Mouse (Mus musculus) hindbrain, embryonic 10.5 days (tissue): ENCODE measurements around the gene Poldip3. TPM values are rescaled to one million over a fixed set of nuclear protein-coding genes. Genes with fewer than 3 reads are reported as not detected.

ENCODE experiments used
- DNase-seq: peaks from one replicate; pipeline ENCODE4 v3.0.0-alpha.2; 2017; ENCODE audit warnings: low spot score
- H3K27ac ChIP-seq: fragments of 300-500 bp; sonication (generic); 2 replicates; pipeline ENCODE4 v1.5.1; 2016; ENCODE audit warnings: mild to moderate bottlenecking, moderate library complexity
- H3K27me3 ChIP-seq: fragments of 300-500 bp; sonication (generic); 2 replicates; pipeline ENCODE4 v1.6.1; 2016; ENCODE audit warnings: mild to moderate bottlenecking; ENCODE audit not compliant: poor library complexity, insufficient read depth, severe bottlenecking
- H3K36me3 ChIP-seq: fragments of 300-500 bp; sonication (generic); 2 replicates; pipeline ENCODE4 v1.6.1; 2016; ENCODE audit warnings: mild to moderate bottlenecking, moderate library complexity
- H3K4me1 ChIP-seq: fragments of 300-500 bp; sonication (generic); replicated peaks from 2 replicates; pipeline ENCODE4 v1.6.1; 2016; ENCODE audit warnings: mild to moderate bottlenecking
- H3K4me3 ChIP-seq: fragments of 300-500 bp; sonication (generic); 2 replicates; pipeline ENCODE4 v1.5.1; 2016; ENCODE audit warnings: mild to moderate bottlenecking, moderate library complexity
- H3K9me3 ChIP-seq: fragments of 300-500 bp; sonication (generic); 2 replicates; pipeline ENCODE4 v1.6.1; 2016; ENCODE audit warnings: mild to moderate bottlenecking, moderate library complexity
- WGBS: fragments of 180-500 bp; shearing (Covaris S2); methylation state at CpG from one replicate; pipeline ENCODE4 v1.1.7; 2016; 5-methylcytosine and 5-hydroxymethylcytosine counted together
- polyA plus RNA-seq: library from polyadenylated mRNA; unstranded; fragments of >200 nt; fragmentation: Nextera tagmentation; extraction: Ambion mirVana; gene quantifications from 2 replicates; pipeline ENCODE4 v1.2.1, GENCODE M21; 2016

Gene Poldip3
- polyA plus RNA-seq = 180 and 190 TPM in 2 replicates

- Histone ChIP-seq H3K36me3 (peaks cover 51% of the 10 kb centered on the region), H3K9me3 (no peaks in the 10 kb centered on the region)
Measured at GRCm38 (mm10) chr15:83149196-83150072, at the start of gene Poldip3. Poldip3 (minus strand) TSS chr15:83149384.

GRCm38 (mm10) chr15:83193413-83193812 lies 44.2 kb upstream of the Poldip3 start:
- no peak for DNase-seq
- Histone ChIP-seq H3K27ac (no peak overlapping the region), H3K4me1 (no peaks in the 10 kb centered on the region), H3K27me3 (no peaks in the 10 kb centered on the region), H3K36me3 (no peaks in the 10 kb centered on the region), H3K9me3 (no peaks in the 10 kb centered on the region), H3K4me3 (no peak overlapping the region)
- WGBS = 93% methylated on average over 4 of the region's 4 CpGs

More at GRCm38 (mm10) chr15:83149196-83150072, at the start of gene Poldip3:
- Histone ChIP-seq H3K4me1 (peaks cover 17% of the 10 kb centered on the region), H3K4me3 (peak within 1 kb of the TSS; percentile 96), H3K27ac (peak within 1 kb of the TSS; percentile 99), H3K27me3 (no peaks in the 10 kb centered on the region)
- DNase-seq = peak; percentile 96
- WGBS = under 1% methylated on average over 56 of the region's 56 CpGs

- Histone ChIP-seq H3K4me3 (no peak overlapping the region), H3K36me3 (no peaks in the 10 kb centered on the region), H3K4me1 (peaks cover 9% of the 10 kb centered on the region), H3K9me3 (no peaks in the 10 kb centered on the region), H3K27me3 (no peaks in the 10 kb centered on the region), H3K27ac (no peak overlapping the region)
- no peak for DNase-seq
- 77% methylated on average over 5 of the region's 5 CpGs for WGBS
Measured at GRCm38 (mm10) chr15:83182351-83182750, 33.2 kb upstream of the Poldip3 start.

GRCm38 (mm10) chr15:83181800-83182330 lies 32.7 kb upstream of the Poldip3 start:
- H3K27ac ChIP-seq = no peak overlapping the region
- peaks cover 9% of the 10 kb centered on the region for H3K4me1 ChIP-seq
- no peak for DNase-seq
- H3K36me3 ChIP-seq = no peaks in the 10 kb centered on the region
- no peak overlapping the region for H3K4me3 ChIP-seq
- no peaks in the 10 kb centered on the region for H3K9me3 ChIP-seq
- H3K27me3 ChIP-seq = no peaks in the 10 kb centered on the region
- 59% methylated on average over 4 of the region's 4 CpGs for WGBS

- Histone ChIP-seq H3K36me3 (no peaks in the 10 kb centered on the region), H3K4me1 (peaks cover 9% of the 10 kb centered on the region), H3K4me3 (no peak overlapping the region), H3K9me3 (no peaks in the 10 kb centered on the region), H3K27ac (no peak overlapping the region), H3K27me3 (no peaks in the 10 kb centered on the region)
- DNase-seq = no peak
- WGBS = 90% methylated on average over 6 of the region's 6 CpGs
Measured at GRCm38 (mm10) chr15:83180004-83180403, 30.8 kb upstream of the Poldip3 start.

GRCm38 (mm10) chr15:83176653-83177052 lies 27.5 kb upstream of the Poldip3 start:
- 81% methylated on average over 4 of the region's 4 CpGs for whole genome bisulfite sequencing
- Histone ChIP-seq H3K9me3 (no peaks in the 10 kb centered on the region), H3K4me1 (peaks cover 21% of the 10 kb centered on the region)

GRCm38 (mm10) chr15:83173914-83174884 lies 25.0 kb upstream of the Poldip3 start:
- Histone ChIP-seq H3K27me3 (no peaks in the 10 kb centered on the region), H3K27ac (no peak overlapping the region)
- 88% methylated on average over 14 of the region's 14 CpGs for WGBS

More at GRCm38 (mm10) chr15:83176653-83177052, 27.5 kb upstream of the Poldip3 start:
- no peaks in the 10 kb centered on the region for H3K27me3 ChIP-seq
- H3K4me3 ChIP-seq = no peak overlapping the region
- H3K36me3 ChIP-seq = no peaks in the 10 kb centered on the region
- DNase-seq = no peak
- no peak overlapping the region for H3K27ac ChIP-seq

GRCm38 (mm10) chr15:83172492-83173429 lies 23.6 kb upstream of the Poldip3 start, which contains the start of gene Cyb5r3:
Cyb5r3 (minus strand) TSS chr15:83172592.
- DNase-seq = no peak
- H3K27me3 ChIP-seq = no peaks in the 10 kb centered on the region
- H3K4me3 ChIP-seq = peak within 1 kb of the TSS; percentile 85
- peaks cover 49% of the 10 kb centered on the region for H3K4me1 ChIP-seq
- 36% methylated on average over 28 of the region's 28 CpGs for WGBS
- no peaks in the 10 kb centered on the region for H3K9me3 ChIP-seq
- no peaks in the 10 kb centered on the region for H3K36me3 ChIP-seq
- peak within 1 kb of the TSS; percentile 94 for H3K27ac ChIP-seq

More at GRCm38 (mm10) chr15:83173914-83174884, 25.0 kb upstream of the Poldip3 start:
- Histone ChIP-seq H3K36me3 (no peaks in the 10 kb centered on the region), H3K4me1 (peaks cover 44% of the 10 kb centered on the region), H3K4me3 (no peak overlapping the region), H3K9me3 (no peaks in the 10 kb centered on the region)
- DNase-seq = no peak

GRCm38 (mm10) chr15:83171712-83172481 lies 22.7 kb upstream of the Poldip3 start:
- under 1% methylated on average over 67 of the region's 67 CpGs for WGBS
- Histone ChIP-seq H3K9me3 (no peaks in the 10 kb centered on the region), H3K36me3 (no peaks in the 10 kb centered on the region), H3K4me1 (peaks cover 58% of the 10 kb centered on the region), H3K27ac (peak overlapping the region; percentile 94), H3K4me3 (peak overlapping the region; percentile 85), H3K27me3 (no peaks in the 10 kb centered on the region)
- peak; percentile 95 for DNase-seq

- peak overlapping the region; percentile 94 for H3K27ac ChIP-seq
- whole genome bisulfite sequencing = 64% methylated on average over 8 of the region's 8 CpGs
- H3K4me1 ChIP-seq = peaks cover 62% of the 10 kb centered on the region
Measured at GRCm38 (mm10) chr15:83170956-83171659, 21.9 kb upstream of the Poldip3 start.

More at GRCm38 (mm10) chr15:83170956-83171659, 21.9 kb upstream of the Poldip3 start:
- DNase-seq = no peak
- H3K4me3 ChIP-seq = peak overlapping the region; percentile 85
- no peaks in the 10 kb centered on the region for H3K27me3 ChIP-seq
- H3K9me3 ChIP-seq = no peaks in the 10 kb centered on the region
- H3K36me3 ChIP-seq = no peaks in the 10 kb centered on the region
